ENCODE assay signal across 14 mouse cellular contexts in genomic region chr16:57438288-57438685, GRCm38 (mm10).
A peak's percentile ranks its signal among the peaks of the same experiment; 100 is the strongest.
DNase-seq lines count a peak whose midpoint lies in the region; ATAC-seq and TF ChIP-seq lines count a peak whose summit lies in the region.
"Had no signal": no experiment of that assay in that cellular context is flagged by ENCODE, and none has a peak within 500 bp of the region (broad histone marks: within the 10 kb centered on the region; RNA-seq: fewer than 3 reads in every experiment).

No protein-coding gene starts in this region.

- TF ChIP-seq POLR2A in CH12.LX (IDR thresholded peaks at IDR 0.05; ENCODE audit: low read depth, low read length): no peak

- H3K27ac ChIP-seq in heart, postnatal 0 days (ENCODE audit: low read depth): peak overlapping the region; percentile 30; the same call in 1 of the 2 replicates
- H3K27ac ChIP-seq in heart, embryonic 10.5 days: no peak overlapping the region
- H3K27ac ChIP-seq in CH12.LX (ENCODE audit: insufficient read depth, low read depth): no peak overlapping the region
- peak overlapping the region; percentile 60 for H3K27ac ChIP-seq in limb, embryonic 12.5 days

- 73% methylated on average over 5 of the region's 5 CpGs for WGBS in heart, postnatal 0 days
- WGBS in heart, embryonic 10.5 days: 79% methylated on average over 5 of the region's 5 CpGs
- WGBS in limb, embryonic 12.5 days: 42% methylated on average over 5 of the region's 5 CpGs

- H3K36me3 ChIP-seq in heart, postnatal 0 days (replicated peaks; ENCODE audit: control insufficient read depth, insufficient read depth, low read length): no peaks in the 10 kb centered on the region
- H3K36me3 ChIP-seq in heart, embryonic 10.5 days: no peaks in the 10 kb centered on the region
- H3K36me3 ChIP-seq in CH12.LX (replicated peaks in 1 of 2; ENCODE audit: control insufficient read depth in 1 of 2, insufficient read depth in 1 of 2, low read length in 1 of 2): peaks cover 0 to 2% of the 10 kb centered on the region in 2 experiments
- no peaks in the 10 kb centered on the region for H3K36me3 ChIP-seq in limb, embryonic 12.5 days
- H3K36me3 ChIP-seq: heart, embryonic 12.5 days had no signal

- no peak for TF ChIP-seq EP300 in heart, postnatal 0 days (IDR thresholded peaks at IDR 0.05; ENCODE audit: low read depth)
- TF ChIP-seq EP300 in CH12.LX (IDR thresholded peaks at IDR 0.05; ENCODE audit: low read length): no peak

- no peak for ATAC-seq in heart, postnatal 0 days (ENCODE audit: insufficient read depth, low read depth)
- ATAC-seq in limb, embryonic 12.5 days (ENCODE audit: insufficient number of reproducible peaks, insufficient read depth, low FRiP score, low TSS enrichment, low read depth): no peak
- ATAC-seq in granulocyte monocyte progenitor cell, adult 5-6 weeks (replicated peaks; ENCODE audit: poor library complexity, severe bottlenecking): no peak
- ATAC-seq: activated CD4-positive, CD25-positive, alpha-beta regulatory T cell, adult 4 months had no signal

- in situ Hi-C loops in CH12.LX (cut with MboI; ENCODE audit: low pct_ligation_motif_present, low pct_unique_long_range_greater_than_20kb, low sequenced_read_pairs): no loop called here

- dilution Hi-C loops in CH12.LX (cut with MboI; ENCODE audit: extremely low pct_ligation_motif_present, extremely low pct_unique_long_range_greater_than_20kb, low sequenced_read_pairs): no loop called here

- H3K27me3 ChIP-seq in heart, postnatal 0 days (ENCODE audit: control insufficient read depth, insufficient read depth, low read length): no peaks in the 10 kb centered on the region
- H3K27me3 ChIP-seq in heart, embryonic 10.5 days (ENCODE audit: insufficient read depth, poor library complexity, severe bottlenecking): no peaks in the 10 kb centered on the region
- H3K27me3 ChIP-seq in CH12.LX (replicated peaks): no peaks in the 10 kb centered on the region
- H3K27me3 ChIP-seq in limb, embryonic 12.5 days: no peaks in the 10 kb centered on the region; the same call in 1 of the 2 replicates
- H3K27me3 ChIP-seq: heart, embryonic 12.5 days had no signal

- no peak overlapping the region for H3K4me3 ChIP-seq in heart, postnatal 0 days (ENCODE audit: low read depth, low read length)
- no peak overlapping the region for H3K4me3 ChIP-seq in heart, embryonic 10.5 days
- no peak overlapping the region for H3K4me3 ChIP-seq in CH12.LX (replicated peaks in 1 of 3; ENCODE audit: low read depth in 2 of 3, low read length in 2 of 3, poor library complexity in 1 of 3)
- no peak overlapping the region for H3K4me3 ChIP-seq in limb, embryonic 12.5 days (replicated peaks)
- H3K4me3 ChIP-seq: heart, embryonic 12.5 days had no signal

- H3K9me3 ChIP-seq in heart, postnatal 0 days (replicated peaks; ENCODE audit: control insufficient read depth, low read length): no peaks in the 10 kb centered on the region
- H3K9me3 ChIP-seq in heart, embryonic 10.5 days: no peaks in the 10 kb centered on the region
- no peaks in the 10 kb centered on the region for H3K9me3 ChIP-seq in CH12.LX (replicated peaks; ENCODE audit: low read length)
- H3K9me3 ChIP-seq in limb, embryonic 12.5 days: no peaks in the 10 kb centered on the region
- H3K9me3 ChIP-seq: heart, embryonic 12.5 days had no signal

- no peaks in the 10 kb centered on the region for H3K79me2 ChIP-seq in CH12.LX (replicated peaks; ENCODE audit: control insufficient read depth, extremely low read depth, insufficient read depth, poor library complexity, severe bottlenecking)

- DNase-seq in heart, postnatal 0 days (ENCODE audit: low spot score): no peak
- DNase-seq in heart, embryonic 10.5 days (ENCODE audit: low spot score): no peak
- peak; percentile 46 for DNase-seq in CH12.LX (ENCODE audit: extremely low read depth)
- DNase-seq in brain, embryonic 18.5 days (ENCODE audit: low read depth, low spot score): peak; percentile 62
- DNase-seq in right cerebral cortex, adult 18-20 months: no peak
- no peak for DNase-seq in spleen, postnatal 10 days (ENCODE audit: low spot score in 2 of 2)
- DNase-seq: cerebellum, adult 2 months; kidney, adult 8-10 months; spleen, adult 18-20 months; thymus, postnatal 36 days had no signal

- H3K4me2 ChIP-seq in heart, postnatal 0 days (ENCODE audit: low read depth, low read length): no peak overlapping the region
- H3K4me2 ChIP-seq in CH12.LX (ENCODE audit: insufficient read depth, low read depth, poor library complexity, severe bottlenecking): no peak overlapping the region
- no peak overlapping the region for H3K4me2 ChIP-seq in limb, embryonic 12.5 days
- H3K4me2 ChIP-seq: heart, embryonic 12.5 days had no signal

- H3K4me1 ChIP-seq in heart, postnatal 0 days (ENCODE audit: control insufficient read depth, insufficient read depth): no peaks in the 10 kb centered on the region
- H3K4me1 ChIP-seq in heart, embryonic 10.5 days: 0 out of 2 replicates have a peak, but pooled peaks cover 3% of the 10 kb centered on the region
- peaks cover 4 to 68% of the 10 kb centered on the region in 2 experiments; a peak in 3 of 4 replicates for H3K4me1 ChIP-seq in CH12.LX (ENCODE audit: control insufficient read depth in 1 of 2, insufficient read depth in 2 of 2)
- peaks cover 36% of the 10 kb centered on the region for H3K4me1 ChIP-seq in limb, embryonic 12.5 days (replicated peaks)

- TF ChIP-seq RAD21 in CH12.LX (IDR thresholded peaks at IDR 0.05; ENCODE audit: low read depth, low read length): no peak

- H3K9ac ChIP-seq in heart, postnatal 0 days (replicated peaks; ENCODE audit: low read depth, low read length): no peak overlapping the region
- no peak overlapping the region for H3K9ac ChIP-seq in CH12.LX (ENCODE audit: insufficient read depth, low read depth)
- no peak overlapping the region for H3K9ac ChIP-seq in limb, embryonic 12.5 days (replicated peaks)
- H3K9ac ChIP-seq: heart, embryonic 12.5 days had no signal

- no peak for TF ChIP-seq CTCF in heart, postnatal 0 days (IDR thresholded peaks at IDR 0.05; ENCODE audit: low read depth)
- TF ChIP-seq CTCF in CH12.LX (conservative IDR thresholded peaks at IDR 0.05 in 1 of 2, IDR thresholded peaks at IDR 0.05 in 1 of 2; ENCODE audit: low read depth in 2 of 2, low read length in 2 of 2): no peak

TF ChIP-seq in CH12.LX, 34 proteins besides CTCF, POLR2A, EP300 and RAD21:
- TF ChIP-seq BHLHE40 (IDR thresholded peaks at IDR 0.05; ENCODE audit: low read depth, low read length) (no peak), SMC3 (IDR thresholded peaks at IDR 0.05; ENCODE audit: low read depth, low read length) (no peak), MAX (IDR thresholded peaks at IDR 0.05; ENCODE audit: low read length) (no peak), JUN (IDR thresholded peaks at IDR 0.05; ENCODE audit: insufficient read depth, low read depth, low read length) (no peak)

Comparison
In these comparisons a context has a peak if more than half of its experiments do, and no peak if none do; other contexts are left out.
1. H3K27ac ChIP-seq: peak in heart, postnatal 0 days (single experiment) and limb, embryonic 12.5 days (single experiment); none in heart, embryonic 10.5 days (single experiment) and CH12.LX (single experiment).
2. DNase-seq: peak in CH12.LX (single experiment) and brain, embryonic 18.5 days (single experiment); none in heart, postnatal 0 days (single experiment), heart, embryonic 10.5 days (single experiment), right cerebral cortex, adult 18-20 months (single experiment) and spleen, postnatal 10 days (0 of 2).